Mouse (Mus musculus) liver, postnatal 0 days (tissue): ENCODE data around the gene Nup54.

Experiments used
- CTCF ChIP-seq: sonication (generic); IDR thresholded peaks from 2 replicates; pipeline ENCODE4 v1.5.1; 2016; ENCODE audit warnings: antibody characterized with exemption, low read depth
- EP300 ChIP-seq: IDR thresholded peaks from 2 replicates; pipeline ENCODE4 v1.6.1; 2016; ENCODE audit warnings: antibody characterized with exemption, low read depth, mild to moderate bottlenecking

DNA sequence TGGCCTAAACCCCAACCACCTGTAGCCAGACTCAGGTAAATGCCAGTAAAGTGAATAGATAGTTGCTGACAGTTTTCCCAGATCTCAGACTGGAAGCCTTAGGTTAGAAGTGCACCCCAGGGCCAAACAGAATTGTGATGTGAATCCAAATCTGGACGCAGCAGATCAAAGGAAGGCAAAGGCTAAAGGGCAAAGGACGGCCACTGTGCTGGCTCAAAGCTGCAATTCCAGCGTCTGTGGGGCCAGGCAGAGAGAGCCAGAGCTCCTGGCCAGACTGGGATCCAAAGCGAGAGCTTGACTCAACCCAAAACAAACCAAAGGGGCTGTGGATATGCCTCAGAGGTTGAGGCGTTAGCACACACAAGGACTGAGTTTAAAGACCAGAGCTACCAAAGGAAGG is 23.7 kb upstream of the Nup54 start:
- TF ChIP-seq CTCF (no peak), EP300 (no peak)
